Mouse (Mus musculus) forebrain, embryonic 15.5 days (tissue): ENCODE results near the gene Spef1. TPM values are rescaled to one million over a fixed set of nuclear protein-coding genes. Genes with fewer than 3 reads are reported as not detected.

Source experiments
- ATAC-seq: fragments of 200-750 bp; cut with Nextera tagmentation; replicated peaks from 2 replicates; pipeline ENCODE4 v1.8.0; 2017; ENCODE audit warnings: mild to moderate bottlenecking, moderate TSS enrichment, moderate library complexity
- H3K27ac ChIP-seq: fragments of 300-500 bp; sonication (generic); replicated peaks from 2 replicates; pipeline ENCODE4 v1.5.1; 2015; ENCODE audit warnings: mild to moderate bottlenecking, inconsistent platforms
- H3K27me3 ChIP-seq: fragments of 300-500 bp; sonication (generic); 2 replicates; pipeline ENCODE4 v1.6.1; 2015; ENCODE audit warnings: inconsistent platforms
- H3K36me3 ChIP-seq: fragments of 300-500 bp; sonication (generic); 2 replicates; pipeline ENCODE4 v1.6.1; 2015; ENCODE audit warnings: mild to moderate bottlenecking, inconsistent platforms
- H3K4me1 ChIP-seq: fragments of 300-500 bp; sonication (generic); 2 replicates; pipeline ENCODE4 v1.6.1; 2015; ENCODE audit warnings: inconsistent platforms
- H3K4me2 ChIP-seq: fragments of 300-500 bp; sonication (generic); replicated peaks from 2 replicates; pipeline ENCODE4 v1.6.1; 2015; ENCODE audit warnings: mild to moderate bottlenecking, inconsistent platforms
- H3K4me3 ChIP-seq: fragments of 300-500 bp; sonication (generic); 2 replicates; pipeline ENCODE4 v1.5.1; 2015; ENCODE audit warnings: mild to moderate bottlenecking, inconsistent platforms
- H3K9ac ChIP-seq: fragments of 300-500 bp; sonication (generic); replicated peaks from 2 replicates; pipeline ENCODE4 v1.6.1; 2015; ENCODE audit warnings: mild to moderate bottlenecking, inconsistent platforms
- H3K9me3 ChIP-seq: fragments of 300-500 bp; sonication (generic); 2 replicates; pipeline ENCODE4 v1.6.1; 2016; ENCODE audit warnings: inconsistent platforms
- WGBS: fragments of 180-500 bp; shearing (Covaris S2); methylation state at CpG from one replicate; pipeline ENCODE4 v1.1.7; 2015; ENCODE audit warnings: mixed read lengths; 5-methylcytosine and 5-hydroxymethylcytosine counted together
- polyA plus RNA-seq: library from polyadenylated mRNA; unstranded; fragments of >200 nt; fragmentation: Nextera tagmentation; extraction: Ambion mirVana; gene quantifications from 2 replicates; pipeline ENCODE4 v1.2.1, GENCODE M21; 2015

The Spef1 gene
- polyA plus RNA-seq, 1 experiment from 2014 or later: 13.0 TPM

DNA sequence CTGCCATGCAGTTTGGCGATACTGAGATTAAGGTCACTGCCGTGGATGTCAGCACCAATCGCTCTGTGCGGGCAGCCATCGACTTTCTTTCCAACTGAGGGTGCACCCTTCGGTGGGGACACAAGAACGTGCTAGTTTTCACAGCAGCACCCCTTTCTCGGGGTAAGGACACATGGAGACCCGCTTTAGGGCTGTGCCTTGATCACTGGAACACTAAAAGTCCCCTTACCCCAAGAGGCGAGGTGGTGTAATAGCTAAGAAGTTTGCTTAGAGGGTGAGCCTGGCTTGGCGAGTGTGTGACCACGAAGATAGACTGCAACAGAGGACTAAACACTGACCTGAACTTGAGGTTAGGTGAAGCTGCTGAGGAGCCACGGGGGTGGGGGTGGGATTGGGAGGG, 42.0 kb downstream of the Spef1 start:
- WGBS: 73% methylated on average over 13 of the region's 13 CpGs
- Histone ChIP-seq H3K4me2 (no peak overlapping the region), H3K27me3 (no peaks in the 10 kb centered on the region), H3K4me3 (no peak overlapping the region), H3K4me1 (no peaks in the 10 kb centered on the region), H3K36me3 (peaks cover 51% of the 10 kb centered on the region), H3K9me3 (no peaks in the 10 kb centered on the region), H3K27ac (no peak overlapping the region), H3K9ac (no peak overlapping the region)
- no peak for ATAC-seq

DNA sequence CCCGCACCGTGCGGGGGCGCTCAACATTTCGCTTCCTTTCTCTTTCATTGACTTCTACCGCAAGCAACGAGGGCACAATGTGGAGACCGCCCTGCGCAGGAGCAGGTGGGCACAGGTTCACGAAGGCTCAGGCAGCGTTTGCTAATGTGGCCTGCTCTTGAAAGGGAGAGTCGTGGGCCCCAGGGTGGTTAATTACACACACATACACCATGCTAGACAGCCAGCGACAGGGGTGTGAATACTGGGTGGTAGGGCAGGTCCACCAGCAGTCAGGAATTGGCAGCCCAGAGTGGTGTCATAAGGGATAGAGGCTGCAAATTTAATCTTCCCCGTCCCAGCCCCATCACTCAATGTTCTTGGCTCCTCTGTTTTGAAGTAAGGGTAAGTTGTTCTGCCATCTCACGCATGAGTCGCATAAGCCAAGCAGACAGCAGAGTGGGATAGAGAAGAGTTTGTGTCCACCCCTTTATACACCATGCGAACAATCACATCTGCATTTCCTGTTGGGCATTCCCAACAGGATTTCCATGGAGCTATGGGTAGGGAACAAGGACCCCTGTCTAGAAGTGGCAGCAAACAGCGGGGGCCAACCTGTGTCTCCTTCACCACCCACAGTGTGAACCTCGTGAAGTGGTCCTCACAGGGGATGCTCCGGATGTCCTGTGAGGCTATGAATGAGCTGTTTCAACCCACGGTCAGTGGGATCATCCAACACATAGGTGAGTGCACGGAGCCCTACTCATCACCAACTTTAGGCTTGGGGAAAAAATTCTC, 43.9 kb downstream of the Spef1 start:
- no peak overlapping the region for H3K4me2 ChIP-seq
- H3K36me3 ChIP-seq: peaks cover 37% of the 10 kb centered on the region
- H3K9me3 ChIP-seq: no peaks in the 10 kb centered on the region
- WGBS: 67% methylated on average over 22 of the region's 22 CpGs
- no peaks in the 10 kb centered on the region for H3K27me3 ChIP-seq
- H3K27ac ChIP-seq: no peak overlapping the region
- ATAC-seq: 0 out of 2 replicates have a peak, but pooled peaks have one; percentile 15
- no peak overlapping the region for H3K9ac ChIP-seq
- no peak overlapping the region for H3K4me3 ChIP-seq
- H3K4me1 ChIP-seq: no peaks in the 10 kb centered on the region

DNA sequence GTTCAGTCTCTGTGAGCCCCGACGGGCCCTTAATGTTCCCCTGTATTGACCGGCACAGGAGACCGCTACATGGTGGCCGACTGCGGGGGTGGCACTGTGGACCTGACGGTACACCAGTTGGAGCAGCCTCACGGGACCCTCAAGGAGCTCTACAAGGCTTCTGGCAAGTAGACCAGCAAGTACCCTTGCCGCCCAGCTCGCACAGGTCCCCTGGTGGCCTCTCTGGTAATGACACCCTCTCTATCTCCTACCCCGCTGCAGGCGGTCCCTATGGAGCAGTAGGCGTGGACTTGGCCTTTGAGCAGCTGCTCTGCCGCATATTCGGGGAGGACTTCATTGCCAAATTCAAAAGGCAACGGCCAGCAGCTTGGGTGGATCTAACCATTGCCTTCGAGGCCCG, 44.5 kb downstream of the Spef1 start:
- Histone ChIP-seq H3K4me1 (no peaks in the 10 kb centered on the region), H3K4me2 (no peak overlapping the region), H3K9ac (no peak overlapping the region), H3K27me3 (no peaks in the 10 kb centered on the region), H3K9me3 (no peaks in the 10 kb centered on the region), H3K4me3 (no peak overlapping the region), H3K27ac (no peak overlapping the region), H3K36me3 (peaks cover 31% of the 10 kb centered on the region)
- ATAC-seq: peak; percentile 33; the same call in 1 of the 2 replicates
- WGBS: 34% methylated on average over 18 of the region's 18 CpGs

DNA sequence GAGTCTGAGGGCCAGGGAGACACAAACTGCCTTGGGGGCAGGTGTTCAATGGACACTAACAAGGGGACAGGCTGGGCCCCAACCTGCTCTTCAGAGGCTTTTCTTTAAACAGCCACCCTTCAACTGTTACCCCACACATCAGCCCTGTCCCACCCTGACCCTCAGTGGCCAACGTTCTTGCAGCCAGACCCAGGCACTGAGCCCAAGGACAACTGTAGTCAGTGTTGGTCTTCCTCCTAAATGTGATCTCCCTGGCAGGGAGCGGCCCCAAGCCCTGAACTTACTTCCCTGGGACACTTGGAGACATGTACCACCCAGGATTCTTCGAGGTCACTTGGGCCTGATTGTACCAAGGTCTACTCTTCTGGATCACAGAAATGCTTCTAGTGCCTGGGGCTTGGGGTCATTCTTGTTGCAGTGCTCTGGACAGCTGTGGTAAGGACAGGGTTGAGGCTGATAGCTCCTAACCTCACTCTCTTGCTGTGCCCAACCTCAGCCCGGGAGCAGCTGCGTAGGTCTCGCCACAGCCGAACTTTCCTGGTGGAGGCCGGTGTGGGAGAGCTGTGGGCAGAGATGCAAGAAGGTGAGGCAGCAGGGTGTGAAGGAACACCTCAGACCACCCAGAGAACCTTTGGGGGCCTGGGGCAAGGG, 45.6 kb downstream of the Spef1 start:
- peaks cover 20% of the 10 kb centered on the region for H3K36me3 ChIP-seq
- no peak for ATAC-seq
- 90% methylated on average over 8 of the region's 8 CpGs for WGBS

DNA sequence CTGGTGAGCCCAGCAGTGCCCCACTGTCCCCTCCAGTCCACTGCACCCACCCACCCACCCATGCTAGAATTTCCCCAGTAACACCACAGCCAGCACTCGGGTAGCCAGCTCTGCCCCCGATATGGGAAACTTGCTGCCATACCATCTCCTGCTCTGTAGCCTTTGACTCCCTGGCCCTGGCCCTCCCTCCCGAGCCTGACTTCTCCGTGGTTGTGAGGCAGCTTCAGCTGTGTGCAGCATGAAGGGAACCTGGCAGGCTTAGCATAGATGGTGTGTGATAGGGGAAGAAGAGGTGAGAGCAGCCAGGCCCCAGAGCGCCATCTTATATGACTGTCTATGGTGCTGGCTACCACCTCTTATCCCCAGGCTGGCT, 46.6 kb downstream of the Spef1 start:
- Histone ChIP-seq H3K4me2 (no peak overlapping the region), H3K27me3 (no peaks in the 10 kb centered on the region), H3K36me3 (peaks cover 16% of the 10 kb centered on the region), H3K27ac (no peak overlapping the region), H3K9me3 (no peaks in the 10 kb centered on the region), H3K4me1 (no peaks in the 10 kb centered on the region), H3K9ac (no peak overlapping the region), H3K4me3 (no peak overlapping the region)
- no peak for ATAC-seq
- 74% methylated on average over 5 of the region's 5 CpGs for WGBS

More for the DNA sequence above, 45.6 kb downstream of the Spef1 start:
- H3K4me2 ChIP-seq: no peak overlapping the region
- H3K9me3 ChIP-seq: no peaks in the 10 kb centered on the region
- no peak overlapping the region for H3K9ac ChIP-seq
- no peak overlapping the region for H3K4me3 ChIP-seq
- no peak overlapping the region for H3K27ac ChIP-seq
- H3K4me1 ChIP-seq: no peaks in the 10 kb centered on the region
- H3K27me3 ChIP-seq: no peaks in the 10 kb centered on the region

DNA sequence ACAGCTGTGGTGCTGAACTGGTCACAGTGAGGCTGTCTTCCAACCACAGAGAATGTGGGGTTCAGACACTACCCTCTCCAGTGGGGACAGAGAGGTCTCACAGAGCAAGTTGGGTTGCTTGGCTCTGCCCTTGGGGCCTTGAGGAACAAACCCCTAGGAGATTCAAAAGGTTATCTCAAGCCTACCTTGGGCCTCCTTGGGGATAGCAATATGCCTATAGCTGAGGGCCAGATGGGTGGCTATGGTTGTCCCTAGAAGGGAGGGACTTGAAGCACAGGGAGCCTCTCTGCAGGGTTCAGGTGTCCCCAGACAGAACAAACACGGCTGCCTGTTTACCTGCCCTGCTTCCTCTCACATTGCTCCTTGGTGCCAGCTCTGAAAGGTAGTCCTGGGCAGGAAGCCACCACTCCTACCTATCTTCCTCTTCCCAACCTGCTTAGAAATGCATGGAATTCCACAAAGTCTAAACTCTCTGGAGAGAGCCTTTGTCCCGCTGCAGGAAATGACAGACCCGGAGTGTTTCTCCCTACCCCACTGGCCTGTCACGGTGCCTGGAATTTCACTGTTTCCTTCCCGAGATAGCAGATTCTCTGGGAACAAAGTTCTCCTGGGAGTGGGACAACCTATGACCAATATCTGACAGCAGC, 47.1 kb downstream of the Spef1 start:
- peaks cover 14% of the 10 kb centered on the region for H3K36me3 ChIP-seq
- H3K27ac ChIP-seq: no peak overlapping the region
- no peak overlapping the region for H3K4me3 ChIP-seq
- 65% methylated on average over 5 of the region's 5 CpGs for WGBS
- no peaks in the 10 kb centered on the region for H3K27me3 ChIP-seq
- H3K9ac ChIP-seq: no peak overlapping the region
- no peak for ATAC-seq
- H3K4me2 ChIP-seq: no peak overlapping the region
- H3K9me3 ChIP-seq: no peaks in the 10 kb centered on the region
- H3K4me1 ChIP-seq: no peaks in the 10 kb centered on the region

DNA sequence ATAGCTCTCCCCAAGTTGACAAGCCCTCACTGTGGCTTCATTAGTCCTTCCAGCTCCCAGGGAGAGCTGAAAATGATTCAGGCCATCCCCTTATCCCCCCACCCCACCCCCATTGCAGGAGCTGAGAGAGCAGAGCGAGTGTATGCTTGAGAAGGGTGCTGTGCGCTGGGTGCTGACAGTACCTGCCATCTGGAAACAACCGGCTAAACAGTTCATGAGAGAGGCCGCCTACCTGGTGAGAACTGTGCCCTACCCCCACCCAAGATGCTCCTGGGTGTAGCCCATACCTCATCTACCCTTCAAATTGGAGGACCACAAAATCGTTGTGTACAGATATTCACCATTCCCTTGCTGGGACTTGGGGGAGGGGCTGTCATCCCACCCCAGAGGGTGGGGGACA, 47.8 kb downstream of the Spef1 start:
- no peaks in the 10 kb centered on the region for H3K27me3 ChIP-seq
- H3K9me3 ChIP-seq: no peaks in the 10 kb centered on the region
- no peak overlapping the region for H3K9ac ChIP-seq
- WGBS: 89% methylated on average over 5 of the region's 5 CpGs
- no peaks in the 10 kb centered on the region for H3K4me1 ChIP-seq
- no peak overlapping the region for H3K4me2 ChIP-seq
- no peak overlapping the region for H3K4me3 ChIP-seq
- H3K27ac ChIP-seq: no peak overlapping the region
- H3K36me3 ChIP-seq: peaks cover 7% of the 10 kb centered on the region; the same call in 1 of the 2 replicates
- no peak for ATAC-seq

DNA sequence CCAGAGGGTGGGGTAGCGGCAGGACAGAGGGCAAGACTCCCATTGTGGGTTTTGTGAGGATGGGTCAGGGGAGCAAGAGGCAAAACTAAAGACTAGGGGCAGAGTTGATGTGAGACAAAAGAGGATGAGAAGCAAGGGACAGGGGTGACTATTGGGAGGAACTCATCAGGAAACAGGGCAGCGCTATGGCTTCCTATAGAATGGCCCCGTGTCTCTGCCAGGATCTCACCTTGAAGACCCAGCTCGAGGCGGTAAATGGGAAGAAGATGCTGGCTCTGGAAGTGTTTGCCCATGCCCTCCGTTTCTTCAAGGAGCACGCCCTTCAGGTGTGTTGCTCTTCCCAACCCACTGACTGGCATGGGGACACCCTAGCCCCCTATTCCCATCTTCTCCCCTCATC, 48.3 kb downstream of the Spef1 start:
- Histone ChIP-seq H3K9me3 (no peaks in the 10 kb centered on the region), H3K27me3 (no peaks in the 10 kb centered on the region), H3K9ac (no peak overlapping the region), H3K36me3 (peaks cover 5% of the 10 kb centered on the region; the same call in 1 of the 2 replicates), H3K4me2 (no peak overlapping the region), H3K4me3 (no peak overlapping the region), H3K27ac (no peak overlapping the region), H3K4me1 (no peaks in the 10 kb centered on the region)
- WGBS: 91% methylated on average over 7 of the region's 7 CpGs
- ATAC-seq: no peak

DNA sequence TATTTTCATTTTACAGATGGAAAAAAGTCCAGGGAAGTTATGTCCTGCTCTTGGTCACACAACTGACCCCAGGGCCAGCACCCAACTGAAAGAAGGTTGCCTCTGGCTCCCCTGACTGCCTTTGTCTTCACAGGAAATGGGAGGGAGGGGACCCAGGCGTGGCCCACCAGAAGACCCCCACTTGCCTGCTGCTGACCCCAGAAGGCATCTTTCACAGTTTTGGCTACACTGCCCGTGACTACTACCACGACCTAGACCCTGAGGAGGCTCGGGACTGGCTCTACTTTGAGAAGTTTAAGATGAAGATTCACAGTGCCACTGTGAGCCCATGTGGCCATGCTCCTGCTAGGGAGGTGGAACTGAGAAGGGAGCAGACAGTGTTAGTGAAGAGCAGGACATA, 48.8 kb downstream of the Spef1 start:
- ATAC-seq: no peak
- Histone ChIP-seq H3K4me2 (no peak overlapping the region), H3K27ac (no peak overlapping the region), H3K36me3 (peaks cover 1% of the 10 kb centered on the region; the same call in 1 of the 2 replicates), H3K4me1 (no peaks in the 10 kb centered on the region), H3K4me3 (no peak overlapping the region), H3K27me3 (no peaks in the 10 kb centered on the region), H3K9me3 (no peaks in the 10 kb centered on the region), H3K9ac (no peak overlapping the region)
- WGBS: 86% methylated on average over 4 of the region's 4 CpGs

DNA sequence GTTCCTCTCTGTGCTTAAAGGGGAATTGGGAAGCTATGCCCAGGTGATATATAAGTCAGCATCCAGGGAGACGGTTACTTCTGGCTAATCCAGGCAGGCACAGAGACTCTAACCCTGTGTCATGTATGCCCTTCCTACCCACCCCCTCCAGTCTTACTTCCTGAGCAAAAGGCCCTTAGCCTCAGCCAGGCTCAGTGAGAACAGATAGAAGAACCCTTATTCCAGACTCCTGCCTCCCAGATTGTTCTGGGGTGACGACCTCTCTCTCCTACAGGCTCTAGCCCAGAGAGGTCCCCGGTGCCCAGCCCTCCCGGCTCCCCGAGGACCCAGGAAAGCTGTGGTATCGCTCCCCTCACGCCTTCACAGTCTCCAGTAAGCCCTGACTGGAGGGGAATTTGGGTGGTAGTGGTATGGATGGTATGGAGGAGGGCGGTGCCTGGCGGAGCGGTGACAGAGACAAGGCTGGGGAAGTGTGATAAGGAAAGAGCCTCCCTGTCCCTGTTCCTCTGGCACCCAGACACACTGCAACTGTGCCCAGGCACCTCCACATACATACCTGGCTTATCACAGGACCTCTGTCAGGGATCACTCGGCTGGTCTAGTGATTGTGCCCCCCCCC, 51.5 kb downstream of the Spef1 start:
- H3K36me3 ChIP-seq: no peaks in the 10 kb centered on the region
- no peak overlapping the region for H3K9ac ChIP-seq
- WGBS: 83% methylated on average over 11 of the region's 11 CpGs
- no peak overlapping the region for H3K4me3 ChIP-seq
- no peak overlapping the region for H3K4me2 ChIP-seq
- H3K4me1 ChIP-seq: no peaks in the 10 kb centered on the region
- H3K27me3 ChIP-seq: no peaks in the 10 kb centered on the region
- no peak for ATAC-seq
- H3K27ac ChIP-seq: no peak overlapping the region
- no peaks in the 10 kb centered on the region for H3K9me3 ChIP-seq

DNA sequence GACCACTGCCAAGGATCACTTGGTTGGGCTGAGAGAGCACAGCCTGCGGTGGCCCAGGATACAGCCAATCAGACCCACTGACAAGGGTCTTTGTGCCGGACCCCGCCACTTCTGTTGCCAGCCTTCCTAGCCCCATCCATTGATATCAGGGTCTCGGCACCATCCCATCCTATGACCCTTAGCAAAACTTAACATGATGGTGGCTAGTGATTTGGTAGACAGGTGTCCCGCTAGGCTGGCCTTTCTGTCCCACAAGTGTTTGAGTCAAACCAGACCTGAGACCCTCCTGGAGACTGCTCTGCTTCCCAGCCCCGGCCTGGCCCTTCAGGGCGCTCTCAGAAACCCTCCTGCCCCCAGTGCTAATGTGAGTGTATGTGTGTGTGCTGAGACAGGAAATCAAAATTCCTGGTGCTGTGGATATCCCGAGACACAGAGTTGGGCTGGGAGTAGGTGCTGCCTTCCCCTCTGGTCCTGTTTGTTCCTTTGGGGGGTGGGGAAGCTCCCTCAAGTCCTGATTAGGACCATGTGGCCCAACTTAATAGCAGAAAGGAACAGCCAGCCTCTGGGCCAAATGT, 52.2 kb downstream of the Spef1 start:
- H3K4me3 ChIP-seq: no peak overlapping the region
- no peaks in the 10 kb centered on the region for H3K36me3 ChIP-seq
- no peak for ATAC-seq
- no peaks in the 10 kb centered on the region for H3K9me3 ChIP-seq
- WGBS: 88% methylated on average over 8 of the region's 8 CpGs
- no peak overlapping the region for H3K27ac ChIP-seq
- H3K4me1 ChIP-seq: no peaks in the 10 kb centered on the region
- no peak overlapping the region for H3K4me2 ChIP-seq
- H3K27me3 ChIP-seq: no peaks in the 10 kb centered on the region
- no peak overlapping the region for H3K9ac ChIP-seq

DNA sequence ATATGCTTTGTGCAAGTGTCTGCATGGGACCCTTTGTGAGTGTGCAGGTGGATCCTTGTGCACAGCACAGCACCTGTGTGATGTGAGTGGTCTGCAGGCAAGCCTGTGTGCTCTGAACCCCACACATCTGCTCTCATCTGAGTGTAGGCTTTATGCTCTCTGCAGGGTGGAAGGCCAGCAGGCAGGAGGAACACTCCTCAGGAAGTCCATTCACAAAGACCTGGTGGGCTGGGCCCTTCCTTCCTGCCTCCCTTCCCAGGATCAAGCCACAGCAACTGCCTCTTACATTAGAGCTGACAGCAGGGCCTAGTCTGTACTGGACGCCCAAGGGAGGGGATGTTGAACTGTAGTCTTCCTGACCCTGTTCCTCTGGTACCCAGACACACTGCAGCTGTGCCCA, 52.7 kb downstream of the Spef1 start:
- no peak overlapping the region for H3K27ac ChIP-seq
- 67% methylated on average over 1 of the region's 1 CpGs for WGBS

More for the DNA sequence above, 52.7 kb downstream of the Spef1 start:
- Histone ChIP-seq H3K36me3 (no peaks in the 10 kb centered on the region), H3K9ac (no peak overlapping the region), H3K4me1 (no peaks in the 10 kb centered on the region), H3K4me2 (no peak overlapping the region), H3K9me3 (no peaks in the 10 kb centered on the region), H3K4me3 (no peak overlapping the region), H3K27me3 (no peaks in the 10 kb centered on the region)
- ATAC-seq: 0 out of 2 replicates have a peak, but pooled peaks have one; percentile 16
